Mouse (Mus musculus) limb, embryonic 15.5 days (tissue): ENCODE measurements at regions not wholly inside any gene's neighbourhood (a gene's known extent, or its start where the extent isn't known, plus 50 kb on each side); places are given as distances from the start of the nearest gene placed in this dataset.
A peak's percentile ranks its signal among the peaks of the same experiment; 100 is the strongest.

Source experiments
- ATAC-seq: fragments of 200-750 bp; cut with Nextera tagmentation; 2 replicates; pipeline ENCODE4 v1.8.0; 2017; ENCODE audit warnings: low read depth, moderate TSS enrichment; ENCODE audit not compliant: insufficient number of reproducible peaks, low FRiP score, low TSS enrichment
- H3K27ac ChIP-seq: fragments of 300-500 bp; sonication (generic); 2 replicates; pipeline ENCODE4 v1.5.1; 2015; ENCODE audit warnings: moderate library complexity, mild to moderate bottlenecking, inconsistent platforms
- H3K27me3 ChIP-seq: fragments of 300-500 bp; sonication (generic); 2 replicates; pipeline ENCODE4 v1.6.1; 2015; ENCODE audit warnings: inconsistent platforms
- H3K36me3 ChIP-seq: fragments of 300-500 bp; sonication (generic); 2 replicates; pipeline ENCODE4 v1.6.1; 2015; ENCODE audit warnings: inconsistent platforms
- H3K4me1 ChIP-seq: fragments of 300-500 bp; sonication (generic); 2 replicates; pipeline ENCODE4 v1.6.1; 2015; ENCODE audit warnings: inconsistent platforms
- H3K4me2 ChIP-seq: fragments of 300-500 bp; sonication (generic); 2 replicates; pipeline ENCODE4 v1.6.1; 2015; ENCODE audit warnings: mild to moderate bottlenecking, inconsistent platforms
- H3K4me3 ChIP-seq: fragments of 300-500 bp; sonication (generic); 2 replicates; pipeline ENCODE4 v1.5.1; 2015; ENCODE audit warnings: mild to moderate bottlenecking, inconsistent platforms
- H3K9ac ChIP-seq: fragments of 300-500 bp; sonication (generic); 2 replicates; pipeline ENCODE4 v1.6.1; 2015; ENCODE audit warnings: inconsistent platforms
- H3K9me3 ChIP-seq: fragments of 300-500 bp; sonication (generic); 2 replicates; pipeline ENCODE4 v1.6.1; 2016; ENCODE audit warnings: inconsistent platforms
- WGBS: fragments of 180-500 bp; shearing (Covaris S2); methylation state at CpG from one replicate; pipeline ENCODE4 v1.1.7; 2015; 5-methylcytosine and 5-hydroxymethylcytosine counted together

DNA sequence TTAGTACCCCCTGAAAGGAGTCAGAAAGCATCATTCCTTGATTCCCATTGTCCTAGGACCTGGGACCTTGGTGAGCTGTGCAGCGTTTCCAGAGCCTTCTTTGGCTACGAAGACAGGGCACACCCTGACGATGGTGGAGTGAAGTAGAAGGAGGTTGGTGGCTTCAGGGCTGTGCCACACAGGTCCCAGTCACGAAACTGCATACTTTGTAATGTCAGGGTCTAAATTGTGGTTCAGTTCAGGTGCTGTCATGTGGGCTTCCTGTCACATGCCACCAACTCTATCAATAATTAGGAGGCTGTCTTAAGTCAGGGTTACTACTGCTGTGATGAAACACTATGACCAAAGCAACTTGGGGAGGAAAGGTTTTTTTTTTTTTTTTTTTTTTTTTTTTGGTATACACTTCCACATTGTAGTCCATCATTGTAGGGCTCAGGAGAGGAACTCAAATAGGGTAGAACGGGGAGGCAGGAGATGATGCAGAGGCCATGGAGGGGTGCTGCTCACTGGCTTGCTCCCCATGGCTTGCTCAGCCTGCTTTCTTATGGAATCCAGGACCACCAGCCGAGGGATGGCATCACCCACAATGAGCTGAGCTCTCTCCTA, 98.0 kb upstream of the Rap1b start:
- H3K4me1 ChIP-seq = peaks cover 10% of the 10 kb centered on the region
- WGBS = 87% methylated on average over 6 of the region's 6 CpGs

DNA sequence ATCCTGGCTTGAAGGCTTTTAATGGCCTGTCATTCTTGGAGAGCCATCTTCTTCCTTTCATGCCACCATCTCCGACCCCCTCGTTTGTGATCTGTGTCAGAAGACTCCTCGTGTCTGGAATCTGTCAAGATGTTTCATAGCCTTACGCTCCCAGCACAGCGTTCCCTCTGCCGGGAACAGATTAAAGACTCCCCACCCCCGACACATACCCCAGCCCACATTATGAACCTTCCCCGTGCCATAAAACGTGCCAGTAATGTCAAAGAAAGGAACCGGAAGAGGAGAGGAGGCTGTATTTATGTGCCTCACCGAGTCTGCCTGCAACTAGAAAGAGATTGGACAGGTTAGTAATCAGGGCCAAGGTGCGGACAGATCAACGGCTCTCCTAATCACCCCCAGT, 101.4 kb upstream of the Rap1b start:
- no peak for ATAC-seq
- Histone ChIP-seq H3K4me2 (peak overlapping the region; percentile 46), H3K4me3 (peak overlapping the region; percentile 20), H3K27ac (no peak overlapping the region), H3K9me3 (no peaks in the 10 kb centered on the region), H3K4me1 (peaks cover 6% of the 10 kb centered on the region), H3K36me3 (no peaks in the 10 kb centered on the region), H3K9ac (no peak overlapping the region), H3K27me3 (no peaks in the 10 kb centered on the region)
- 19% methylated on average over 13 of the region's 13 CpGs for WGBS

More for the DNA sequence above, 98.0 kb upstream of the Rap1b start:
- H3K27ac ChIP-seq = no peak overlapping the region
- H3K4me3 ChIP-seq = no peak overlapping the region
- no peak overlapping the region for H3K9ac ChIP-seq
- H3K9me3 ChIP-seq = no peaks in the 10 kb centered on the region
- no peaks in the 10 kb centered on the region for H3K27me3 ChIP-seq
- ATAC-seq = no peak
- no peaks in the 10 kb centered on the region for H3K36me3 ChIP-seq
- H3K4me2 ChIP-seq = no peak overlapping the region

DNA sequence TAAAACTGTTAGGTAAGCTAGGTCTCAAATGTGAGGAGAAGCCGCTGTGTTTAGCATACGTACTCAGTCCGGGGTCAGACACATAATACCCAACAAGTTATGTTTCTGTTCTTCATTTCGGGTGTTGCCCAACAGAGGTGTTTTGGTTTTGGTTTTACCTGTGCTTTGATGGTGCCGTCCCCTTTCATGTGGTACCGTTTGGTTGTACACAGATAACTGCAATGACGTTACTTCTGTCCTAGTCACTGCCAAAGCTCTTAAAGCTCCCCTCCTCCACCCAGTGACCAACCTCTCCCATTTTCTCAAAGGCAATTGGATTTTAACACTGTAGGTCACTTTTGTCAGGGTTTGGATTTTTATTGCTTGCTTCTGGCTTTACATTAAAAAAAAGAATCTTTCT, 102.1 kb upstream of the Rap1b start:
- Histone ChIP-seq H3K36me3 (no peaks in the 10 kb centered on the region), H3K27me3 (no peaks in the 10 kb centered on the region), H3K9ac (no peak overlapping the region), H3K4me3 (peak overlapping the region; percentile 20; the same call in 1 of the 2 replicates), H3K27ac (no peak overlapping the region), H3K9me3 (no peaks in the 10 kb centered on the region), H3K4me1 (peaks cover 6% of the 10 kb centered on the region), H3K4me2 (peak overlapping the region; percentile 46; the same call in 1 of the 2 replicates)
- WGBS = 57% methylated on average over 7 of the region's 7 CpGs
- no peak for ATAC-seq

DNA sequence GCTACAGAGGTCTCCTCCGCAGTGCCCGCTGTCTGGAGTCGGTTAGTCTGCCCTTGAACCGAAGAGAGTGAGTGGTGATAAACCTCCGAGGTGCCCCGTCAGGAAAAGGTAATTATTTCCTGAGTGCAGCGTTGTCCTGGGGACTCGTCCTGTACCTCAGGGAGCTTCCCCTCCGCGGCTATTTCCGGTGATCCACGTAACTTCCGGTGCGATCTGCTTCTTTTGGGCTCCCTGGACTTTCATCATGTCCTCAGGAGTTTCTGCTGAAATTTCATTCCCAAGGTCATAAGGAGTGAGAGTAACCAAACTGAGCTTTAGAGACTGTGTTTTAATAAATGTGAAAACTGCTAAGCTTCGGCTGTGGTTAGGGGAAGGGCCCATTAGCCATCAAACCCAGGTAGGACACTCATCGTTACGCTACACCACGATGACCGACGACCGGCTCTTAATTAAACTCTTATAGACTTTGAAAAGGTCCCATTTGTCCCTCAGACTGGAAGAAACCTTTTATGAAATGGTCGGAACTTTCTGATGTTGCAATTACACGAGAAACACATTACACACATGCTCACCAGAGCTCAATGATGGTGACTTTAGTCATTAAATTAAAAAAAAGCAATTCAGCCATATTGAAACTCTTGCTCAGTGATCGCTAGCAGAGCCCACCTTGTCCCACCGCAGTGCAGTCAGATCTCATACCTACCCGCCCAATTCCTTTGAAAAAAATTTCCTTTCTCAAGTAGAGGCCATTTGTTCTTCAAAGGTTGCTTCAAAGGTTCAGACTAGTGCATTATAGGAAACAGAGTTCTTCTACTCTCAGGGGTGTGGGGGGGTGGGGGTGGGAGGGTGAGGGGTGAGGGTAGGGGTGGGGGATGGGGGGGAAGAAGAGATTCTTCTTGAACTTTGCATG, 106.5 kb upstream of the Rap1b start:
- Histone ChIP-seq H3K27me3 (no peaks in the 10 kb centered on the region), H3K4me3 (no peak overlapping the region), H3K9ac (no peak overlapping the region), H3K27ac (no peak overlapping the region), H3K36me3 (no peaks in the 10 kb centered on the region), H3K4me1 (peaks cover 6% of the 10 kb centered on the region), H3K9me3 (no peaks in the 10 kb centered on the region), H3K4me2 (no peak overlapping the region)
- WGBS = 53% methylated on average over 26 of the region's 26 CpGs
- ATAC-seq = no peak

DNA sequence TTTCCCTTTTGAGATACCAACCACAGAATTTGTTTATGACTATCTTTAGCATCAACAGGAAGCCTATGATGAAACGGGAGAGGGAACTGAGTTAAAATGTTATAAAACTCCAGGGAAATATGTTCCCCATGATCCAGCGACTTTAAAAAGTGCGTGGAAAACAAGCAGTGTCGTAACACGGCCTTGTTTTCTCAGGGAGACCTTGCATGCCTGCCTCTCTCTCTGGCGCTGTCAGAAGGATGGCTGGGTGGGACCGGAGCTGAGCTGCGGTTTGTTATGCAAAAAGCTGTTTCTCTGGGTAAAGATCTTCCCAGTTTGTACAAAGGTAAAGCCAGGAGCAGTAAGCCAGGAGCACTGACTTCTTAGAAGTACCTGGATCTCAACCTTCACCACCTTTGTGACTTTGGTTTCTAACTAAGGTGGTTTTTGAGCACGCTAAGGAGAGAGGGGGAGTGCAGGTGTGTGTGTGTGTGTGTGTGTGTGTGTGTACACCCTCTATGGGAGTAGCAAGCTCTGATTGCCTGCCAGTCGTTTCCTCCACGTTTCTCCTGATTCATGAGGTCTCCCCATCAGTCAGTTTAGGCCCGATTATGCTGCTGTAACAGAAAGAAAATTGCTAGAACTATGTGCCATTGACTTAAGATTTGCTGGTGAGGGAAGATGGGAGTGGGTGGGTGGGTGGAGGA, 107.3 kb upstream of the Rap1b start:
- Histone ChIP-seq H3K4me1 (0 out of 2 replicates have a peak, but pooled peaks cover 4% of the 10 kb centered on the region), H3K4me3 (no peak overlapping the region), H3K4me2 (no peak overlapping the region), H3K36me3 (no peaks in the 10 kb centered on the region), H3K27me3 (no peaks in the 10 kb centered on the region), H3K9me3 (no peaks in the 10 kb centered on the region), H3K27ac (no peak overlapping the region), H3K9ac (no peak overlapping the region)
- ATAC-seq = no peak
- 31% methylated on average over 12 of the region's 12 CpGs for WGBS

DNA sequence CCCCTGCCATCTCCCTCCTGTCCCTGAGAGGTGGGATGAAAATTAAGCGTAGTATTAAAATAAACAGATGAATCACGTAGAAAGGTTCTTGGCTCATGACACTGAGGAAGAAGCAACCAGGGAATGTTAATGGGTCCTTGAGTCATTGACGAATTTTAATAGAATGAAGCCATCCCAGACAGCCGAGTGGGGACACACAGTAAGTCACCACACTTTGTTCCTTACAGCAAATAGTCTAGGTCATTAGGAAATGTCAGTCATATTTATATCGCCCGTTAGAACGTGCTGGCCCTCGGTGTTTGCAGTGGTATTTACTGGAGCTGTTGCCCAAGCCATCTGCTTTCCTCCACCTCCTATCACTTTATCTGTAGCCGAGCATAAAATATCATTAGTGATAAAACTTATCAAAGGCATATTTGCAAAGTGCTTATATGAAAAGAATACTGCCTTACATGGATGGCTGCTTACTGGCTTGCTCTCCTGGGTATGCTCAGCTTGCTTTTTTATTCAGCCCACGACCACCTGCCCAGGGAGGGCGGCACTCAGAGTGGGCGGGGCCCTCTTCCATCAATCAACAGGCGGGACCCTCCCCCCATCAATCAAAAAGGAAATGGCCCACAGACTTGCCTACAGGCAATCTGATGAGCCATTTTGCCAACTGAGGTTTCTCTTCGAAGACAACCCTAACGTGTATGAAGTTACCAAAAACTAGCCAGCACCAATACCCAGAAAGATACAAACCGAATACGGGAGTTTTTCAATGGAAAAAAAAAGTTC, 110.5 kb upstream of the Rap1b start:
- Histone ChIP-seq H3K36me3 (no peaks in the 10 kb centered on the region), H3K9me3 (no peaks in the 10 kb centered on the region), H3K27me3 (no peaks in the 10 kb centered on the region), H3K9ac (no peak overlapping the region), H3K4me2 (no peak overlapping the region), H3K4me1 (0 out of 2 replicates have a peak, but pooled peaks cover 4% of the 10 kb centered on the region), H3K27ac (no peak overlapping the region), H3K4me3 (no peak overlapping the region)
- WGBS = 78% methylated on average over 17 of the region's 17 CpGs
- no peak for ATAC-seq

DNA sequence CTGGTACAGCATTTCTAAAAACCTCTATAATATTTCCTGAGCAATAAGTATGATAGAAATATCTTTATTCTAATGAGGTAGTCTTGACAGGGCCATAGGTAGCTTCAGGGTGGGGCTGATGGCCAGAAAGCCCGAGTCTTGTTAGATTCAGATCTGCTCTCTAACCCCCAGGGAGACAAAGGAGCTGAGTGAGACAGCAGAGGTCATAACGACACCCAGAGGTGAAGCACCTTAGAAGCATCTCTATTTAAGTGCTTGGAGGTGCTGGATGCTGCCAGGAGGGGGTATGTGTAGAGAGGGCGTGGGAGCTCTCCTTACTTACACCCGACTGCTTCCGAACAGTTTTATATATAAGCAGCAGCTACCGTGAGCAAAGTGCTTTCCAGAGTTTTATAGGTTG, 128.9 kb upstream of the Rap1b start:
- Histone ChIP-seq H3K9me3 (no peaks in the 10 kb centered on the region), H3K4me2 (no peak overlapping the region), H3K4me1 (no peaks in the 10 kb centered on the region), H3K9ac (no peak overlapping the region), H3K4me3 (no peak overlapping the region), H3K27me3 (no peaks in the 10 kb centered on the region), H3K36me3 (no peaks in the 10 kb centered on the region), H3K27ac (no peak overlapping the region)
- 47% methylated on average over 6 of the region's 6 CpGs for WGBS
- ATAC-seq = no peak

DNA sequence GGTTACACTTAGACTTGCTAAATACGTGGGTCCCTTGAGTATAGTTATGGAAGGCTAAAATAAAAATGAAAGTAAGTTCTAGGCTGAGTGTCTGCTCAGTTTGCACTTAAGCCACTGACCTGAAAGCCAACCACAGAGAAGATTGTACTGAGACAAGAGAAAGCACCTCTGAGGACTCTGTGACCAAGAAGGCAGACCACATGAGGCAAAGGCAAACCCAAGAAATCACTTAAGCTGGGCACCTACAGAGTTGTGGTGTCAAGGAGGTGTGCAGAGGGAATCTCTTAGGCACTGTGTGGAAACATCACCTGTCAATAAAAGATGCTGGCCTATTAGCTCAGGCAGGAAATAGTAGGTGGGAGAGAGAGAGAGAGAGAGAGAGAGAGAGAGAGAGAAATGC, 129.6 kb upstream of the Rap1b start:
- H3K9ac ChIP-seq = no peak overlapping the region
- 74% methylated on average over 1 of the region's 1 CpGs for WGBS

DNA sequence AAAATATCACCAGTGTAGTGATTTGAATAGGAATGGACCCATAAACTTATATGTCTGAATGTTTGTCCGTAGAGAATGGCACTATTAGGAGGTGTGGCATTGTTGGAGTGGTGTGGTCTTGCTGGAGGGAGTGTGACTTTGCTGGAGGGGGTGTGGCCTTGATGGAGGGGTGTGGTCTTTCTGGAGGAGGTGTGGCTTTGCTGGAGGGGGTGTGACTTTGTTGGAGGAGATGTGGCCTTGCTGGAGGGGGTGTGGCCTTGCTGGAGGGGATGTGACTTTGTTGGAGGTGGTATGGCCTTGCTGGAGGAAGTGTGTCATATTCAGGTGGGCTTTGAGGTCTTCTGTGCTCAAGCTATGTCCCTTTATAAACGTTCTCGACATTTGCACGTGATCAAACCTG, 133.3 kb upstream of the Rap1b start:
- no peak for ATAC-seq
- 89% methylated on average over 4 of the region's 4 CpGs for WGBS
- H3K4me2 ChIP-seq = no peak overlapping the region

More for the DNA sequence above, 129.6 kb upstream of the Rap1b start:
- no peak overlapping the region for H3K4me3 ChIP-seq
- no peak overlapping the region for H3K4me2 ChIP-seq
- H3K36me3 ChIP-seq = no peaks in the 10 kb centered on the region
- ATAC-seq = no peak
- no peaks in the 10 kb centered on the region for H3K27me3 ChIP-seq
- no peak overlapping the region for H3K27ac ChIP-seq
- no peaks in the 10 kb centered on the region for H3K4me1 ChIP-seq
- no peaks in the 10 kb centered on the region for H3K9me3 ChIP-seq

DNA sequence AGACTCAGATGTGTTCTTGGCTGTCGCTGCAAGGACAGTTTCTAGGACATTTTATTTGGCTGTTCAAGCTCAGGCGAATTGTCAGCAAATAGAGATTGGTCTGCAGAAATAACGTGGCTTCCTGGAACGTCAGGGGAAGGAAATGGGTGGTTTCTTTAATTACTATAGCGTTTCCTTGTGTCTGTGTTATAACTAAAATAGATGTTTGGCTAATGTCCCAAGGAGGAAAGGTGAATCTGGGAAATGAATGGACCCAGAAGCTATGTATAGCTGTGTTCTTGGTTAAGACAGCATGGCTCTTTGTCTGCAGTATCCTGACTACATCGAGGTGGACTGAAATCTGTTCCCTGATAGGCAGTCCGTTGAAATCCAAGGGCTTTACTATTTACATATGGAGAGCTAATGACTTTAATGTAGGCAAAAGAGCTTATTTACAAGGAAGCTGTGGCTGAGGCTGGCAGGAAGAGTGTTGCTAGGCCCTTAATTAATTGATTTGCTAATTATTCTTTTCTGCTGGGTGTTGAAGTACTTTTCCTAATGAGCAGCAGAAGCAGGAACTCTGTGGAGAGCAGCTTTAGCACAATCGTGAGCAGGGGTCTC, 136.9 kb upstream of the Rap1b start:
- Histone ChIP-seq H3K4me2 (no peak overlapping the region), H3K27ac (peak overlapping the region; percentile 27; the same call in 1 of the 2 replicates)

More for the DNA sequence above, 133.3 kb upstream of the Rap1b start:
- Histone ChIP-seq H3K36me3 (no peaks in the 10 kb centered on the region), H3K9me3 (no peaks in the 10 kb centered on the region), H3K9ac (no peak overlapping the region), H3K27me3 (no peaks in the 10 kb centered on the region), H3K4me3 (no peak overlapping the region), H3K4me1 (peaks cover 9% of the 10 kb centered on the region), H3K27ac (no peak overlapping the region)

DNA sequence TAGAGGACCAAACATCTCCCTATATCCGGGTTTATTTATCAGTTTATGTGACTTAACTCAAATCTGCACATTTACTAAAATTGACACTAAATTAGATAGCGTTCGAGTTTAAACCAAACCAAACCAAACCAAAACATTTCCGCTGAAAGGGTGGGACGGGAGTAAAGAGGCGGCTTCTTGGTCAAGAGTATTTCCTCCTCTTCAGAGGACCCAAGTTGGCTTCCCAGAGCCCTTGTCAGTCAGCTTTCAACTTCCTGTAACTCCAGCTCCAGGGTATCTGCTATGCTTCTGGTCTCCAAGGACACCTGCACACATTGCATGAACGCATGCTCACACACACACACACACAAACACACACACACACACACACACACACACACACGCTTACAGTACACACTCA, 137.4 kb upstream of the Rap1b start:
- no peak overlapping the region for H3K4me2 ChIP-seq
- no peak overlapping the region for H3K4me3 ChIP-seq
- no peak for ATAC-seq
- no peaks in the 10 kb centered on the region for H3K9me3 ChIP-seq
- H3K27me3 ChIP-seq = no peaks in the 10 kb centered on the region
- no peak overlapping the region for H3K27ac ChIP-seq
- H3K4me1 ChIP-seq = peaks cover 9% of the 10 kb centered on the region
- 68% methylated on average over 8 of the region's 8 CpGs for WGBS
- H3K36me3 ChIP-seq = no peaks in the 10 kb centered on the region
- no peak overlapping the region for H3K9ac ChIP-seq

More for the DNA sequence above, 136.9 kb upstream of the Rap1b start:
- Histone ChIP-seq H3K9ac (no peak overlapping the region), H3K9me3 (no peaks in the 10 kb centered on the region), H3K4me1 (peaks cover 9% of the 10 kb centered on the region), H3K27me3 (no peaks in the 10 kb centered on the region), H3K36me3 (no peaks in the 10 kb centered on the region), H3K4me3 (no peak overlapping the region)
- 24% methylated on average over 8 of the region's 8 CpGs for WGBS
- no peak for ATAC-seq
